Mouse (Mus musculus) liver (tissue): ENCODE results near the gene Scgb1b15.
"Not testable (repeated sequence)": the region's sequence is repeated elsewhere in the genome, so short reads cannot be mapped to it uniquely, and the experiment has no call there.

Source experiments
- DNase-seq: peaks from one replicate; pipeline ENCODE4 v3.0.0-alpha.2; 2020; ENCODE audit warnings: mixed read lengths

Gene Scgb1b15

DNA sequence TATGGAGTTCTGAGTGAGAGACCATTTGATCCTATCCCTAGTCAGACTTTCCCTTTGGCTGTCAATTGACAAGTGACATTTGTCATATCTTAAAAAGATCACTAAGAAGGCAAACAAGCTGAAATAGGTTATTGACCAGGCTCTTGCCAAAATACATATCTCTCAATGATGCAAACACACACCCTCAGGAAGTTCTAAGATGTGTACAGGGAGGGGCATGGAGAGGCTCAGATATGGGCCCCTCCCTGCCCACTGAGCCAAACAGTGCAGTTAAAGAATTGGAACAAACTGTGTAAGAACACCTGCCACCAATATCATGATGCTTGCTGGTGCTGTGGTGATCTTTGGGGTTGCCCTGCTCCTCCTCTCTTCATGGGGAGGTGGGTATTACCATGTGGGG is at the start of gene Scgb1b15:
TSS of gene Scgb1b15 (plus strand) at position 301 of the 400 bp plus-strand sequence.
- DNase-seq: not testable (repeated sequence)

GRCm38 (mm10) chr7:32829562-32829961 is 6.8 kb upstream of the Scgb1b15 start, which contains the start of gene Scgb2b15:
Scgb2b15 (minus strand) TSS chr7:32829662.
- DNase-seq: not testable (repeated sequence)
